Mouse (Mus musculus) myocyte (in vitro differentiated cells): ENCODE measurements around the gene Zfp335.

ENCODE experiments used
- MAX ChIP-seq: IDR thresholded peaks from one replicate; pipeline ENCODE4 v1.6.1; 2011; ENCODE audit warnings: low read depth, mild to moderate bottlenecking, control low read depth
- MYOG ChIP-seq, 3 experiments: IDR thresholded peaks; one replicate each; pipeline ENCODE4 v1.6.1; 2011; ENCODE audit warnings: control low read depth in 2 of 3, low read depth in 2 of 3, mild to moderate bottlenecking in 2 of 3; ENCODE audit not compliant: insufficient read length in 2 of 3, control insufficient read depth in 1 of 3, insufficient read depth in 1 of 3
- POLR2A ChIP-seq: IDR thresholded peaks from one replicate; pipeline ENCODE4 v1.6.1; 2011; ENCODE audit warnings: low read depth, mild to moderate bottlenecking, control low read depth, moderate library complexity; ENCODE audit not compliant: insufficient read length
- SRF ChIP-seq: IDR thresholded peaks from one replicate; pipeline ENCODE4 v1.6.1; 2011; ENCODE audit warnings: low read depth; ENCODE audit not compliant: control insufficient read depth, insufficient read length
- TCF12 ChIP-seq: IDR thresholded peaks from one replicate; pipeline ENCODE4 v1.6.1; 2011; ENCODE audit warnings: mild to moderate bottlenecking, control low read depth; ENCODE audit not compliant: poor library complexity, insufficient read depth, severe bottlenecking

DNA sequence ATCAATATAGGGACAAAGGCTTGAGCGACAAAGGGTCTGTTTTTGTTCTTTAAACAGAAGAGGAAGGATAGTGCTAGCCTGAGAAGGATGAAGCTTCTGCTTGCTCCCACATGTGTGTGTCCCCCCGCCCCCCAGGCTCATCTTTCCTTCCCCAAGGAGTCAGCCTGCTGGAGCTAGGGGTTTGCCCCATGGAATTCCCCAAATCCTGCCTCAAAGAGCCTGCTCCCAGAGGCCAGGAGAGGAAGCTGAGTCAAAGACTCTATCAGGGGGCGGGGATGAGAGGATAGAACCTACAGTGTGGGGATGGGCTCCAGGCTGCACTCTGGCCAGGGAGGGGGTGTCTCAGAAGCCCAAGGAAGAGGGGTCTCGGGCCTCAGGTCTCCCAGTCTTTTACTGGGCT lies 35.9 kb upstream of the Zfp335 start:
- TF ChIP-seq POLR2A (no peak), TCF12 (no peak), SRF (no peak), MAX (no peak), MYOG (IDR thresholded peaks at IDR 0.05; ENCODE audit: control insufficient read depth in 1 of 3, insufficient read depth in 1 of 3, insufficient read length in 2 of 3, low read depth in 2 of 3) (no peak)
